Mouse (Mus musculus): ENCODE data around the gene Zfhx3. TPM values are rescaled to one million over a fixed set of nuclear protein-coding genes. Genes with fewer than 3 reads are reported as not detected.
A peak's percentile ranks its signal among the peaks of the same experiment; 100 is the strongest.

Gene Zfhx3
- polyA plus RNA-seq, 1 experiment from 2014 or later, result 22.0 TPM

DNA sequence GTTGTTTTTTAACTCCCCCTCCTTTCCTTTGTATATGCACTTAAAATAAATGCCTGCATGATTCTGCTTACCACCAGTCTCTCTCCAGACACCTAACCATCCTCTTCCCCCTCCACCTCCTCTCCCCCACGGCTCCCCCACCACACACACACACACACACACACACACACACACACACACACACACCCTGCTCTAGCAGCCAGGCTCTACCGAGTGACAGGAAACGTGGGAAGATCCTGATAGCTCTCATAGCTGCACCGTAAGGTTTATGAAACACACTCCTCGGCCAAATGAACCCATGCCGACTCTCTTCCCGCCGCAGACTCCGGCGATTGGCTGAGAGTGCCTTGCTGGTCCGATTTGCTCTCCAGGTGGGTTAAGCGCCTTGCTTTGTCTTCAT is 339.5 kb downstream of the Zfhx3 start:
- Histone ChIP-seq H3K9me3 (no peaks in the 10 kb centered on the region), H3K36me3 (no peaks in the 10 kb centered on the region), H3K4me1 (replicated peaks) (no peaks in the 10 kb centered on the region), H3K27me3 (ENCODE audit: insufficient read depth, poor library complexity, severe bottlenecking) (no peaks in the 10 kb centered on the region), H3K4me3 (no peak overlapping the region), H3K27ac (no peak overlapping the region)
- DNase-seq (ENCODE audit: low spot score), result no peak
- 78% methylated on average over 12 of the region's 12 CpGs for WGBS

DNA sequence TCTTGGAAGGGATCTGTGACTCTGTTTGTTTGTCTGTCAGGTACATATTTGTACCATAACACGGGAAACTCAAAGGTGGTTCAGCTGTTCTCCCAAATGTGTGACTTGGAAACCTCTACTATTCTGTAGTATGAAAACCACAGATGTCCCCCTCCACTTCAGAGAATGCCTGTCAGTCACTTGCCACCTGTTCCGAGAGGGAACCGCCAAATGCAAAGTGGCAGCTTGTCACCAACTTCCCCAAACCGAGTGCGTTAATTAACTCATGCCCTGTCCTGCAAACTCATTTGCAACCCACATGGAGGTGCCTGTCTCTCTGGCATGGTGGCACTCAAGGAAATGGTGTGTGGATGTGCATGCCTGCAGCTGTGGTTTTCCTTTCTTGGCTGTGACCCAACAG is 343.7 kb downstream of the Zfhx3 start:
- no peak overlapping the region for H3K27ac ChIP-seq
- 58% methylated on average over 5 of the region's 5 CpGs for WGBS
- H3K4me3 ChIP-seq, result no peak overlapping the region
- H3K36me3 ChIP-seq, result no peaks in the 10 kb centered on the region
- H3K4me1 ChIP-seq (replicated peaks), result peaks cover 14% of the 10 kb centered on the region
- H3K9me3 ChIP-seq, result no peaks in the 10 kb centered on the region
- H3K27me3 ChIP-seq (ENCODE audit: insufficient read depth, poor library complexity, severe bottlenecking), result peaks cover 4% of the 10 kb centered on the region; the same call in 1 of the 2 replicates
- no peak for DNase-seq (ENCODE audit: low spot score)

DNA sequence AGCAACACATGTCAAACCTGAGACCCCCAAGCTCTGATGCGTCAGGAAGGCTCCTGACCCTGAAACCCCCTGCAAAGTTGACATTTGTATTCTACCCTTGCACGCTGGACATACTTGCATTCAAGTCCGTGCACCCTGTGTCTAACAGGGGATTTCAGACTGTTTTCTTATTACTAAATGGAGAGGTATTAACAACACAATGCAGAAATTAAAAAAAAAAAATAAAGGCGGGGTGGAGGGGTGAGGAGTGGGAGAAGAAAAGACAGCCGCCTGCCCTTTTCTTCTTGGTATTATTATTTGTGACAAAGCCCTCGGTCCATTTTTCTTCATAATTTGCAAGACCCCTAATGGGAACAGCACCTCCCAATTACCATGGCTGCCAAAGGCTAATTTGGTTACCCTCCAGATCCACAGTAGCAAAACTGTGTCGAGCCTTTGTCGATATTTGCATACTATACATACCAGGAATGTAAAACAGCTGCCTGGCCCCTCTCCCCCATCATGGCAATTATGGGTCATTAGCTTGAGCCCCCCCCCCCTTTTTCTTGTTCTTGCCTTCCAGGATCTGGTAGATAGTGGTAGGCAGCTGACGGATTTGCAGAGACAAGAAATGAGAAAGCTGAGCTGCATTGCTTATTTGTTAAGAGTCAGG is 358.6 kb downstream of the Zfhx3 start:
- Histone ChIP-seq H3K27ac (no peak overlapping the region), H3K36me3 (no peaks in the 10 kb centered on the region), H3K9me3 (no peaks in the 10 kb centered on the region), H3K4me1 (replicated peaks) (peaks cover 31% of the 10 kb centered on the region), H3K27me3 (ENCODE audit: insufficient read depth, poor library complexity, severe bottlenecking) (peaks cover 42% of the 10 kb centered on the region), H3K4me3 (no peak overlapping the region)
- DNase-seq (ENCODE audit: low spot score), result peak; percentile 15
- WGBS, result 56% methylated on average over 9 of the region's 9 CpGs

DNA sequence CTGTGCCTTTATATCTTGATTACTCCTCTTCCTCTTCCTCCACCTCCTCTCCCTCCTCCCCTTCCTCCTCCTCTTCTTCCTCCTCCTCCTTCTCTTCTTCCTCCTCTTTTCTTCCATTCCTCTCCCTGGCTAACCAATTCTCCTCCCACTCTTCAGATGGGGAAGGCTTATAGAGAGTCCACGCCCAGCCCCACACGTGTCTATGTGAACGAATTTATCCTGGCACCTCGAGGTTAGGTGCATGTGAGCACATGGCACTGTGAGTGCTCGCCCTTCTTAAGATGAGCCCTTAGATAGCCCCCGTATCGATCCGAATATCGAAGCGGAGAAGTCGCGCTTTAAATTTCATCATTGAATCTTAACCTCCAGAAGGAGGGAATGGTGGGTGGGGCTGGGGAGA is 359.2 kb downstream of the Zfhx3 start:
- no peak for DNase-seq (ENCODE audit: low spot score)
- H3K9me3 ChIP-seq, result no peaks in the 10 kb centered on the region
- 88% methylated on average over 12 of the region's 12 CpGs for WGBS
- H3K4me3 ChIP-seq, result no peak overlapping the region
- H3K4me1 ChIP-seq (replicated peaks), result peaks cover 31% of the 10 kb centered on the region
- no peaks in the 10 kb centered on the region for H3K36me3 ChIP-seq
- H3K27me3 ChIP-seq (ENCODE audit: insufficient read depth, poor library complexity, severe bottlenecking), result peaks cover 42% of the 10 kb centered on the region
- H3K27ac ChIP-seq, result peak overlapping the region; percentile 13; the same call in 1 of the 2 replicates

DNA sequence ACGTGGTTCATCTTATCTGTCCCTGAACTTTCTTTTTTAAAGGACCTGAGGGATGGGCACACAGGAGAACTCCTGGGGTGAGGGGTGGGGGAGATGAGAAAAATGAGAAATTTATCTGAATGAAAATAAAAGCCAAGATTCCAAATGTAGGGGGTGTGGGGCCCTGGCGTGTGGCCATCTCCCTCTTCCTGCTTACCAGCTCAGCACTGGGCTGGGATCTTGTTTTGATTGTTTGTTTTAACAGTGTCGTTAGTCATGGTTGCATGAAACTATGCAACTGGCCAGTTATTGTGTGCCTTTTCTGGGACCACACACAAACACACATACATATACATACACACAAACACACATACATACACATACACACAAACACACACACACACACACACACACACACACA is 362.9 kb downstream of the Zfhx3 start:
- Histone ChIP-seq H3K4me1 (replicated peaks) (peaks cover 23% of the 10 kb centered on the region), H3K27ac (no peak overlapping the region), H3K4me3 (no peak overlapping the region), H3K27me3 (ENCODE audit: insufficient read depth, poor library complexity, severe bottlenecking) (peaks cover 28% of the 10 kb centered on the region), H3K9me3 (no peaks in the 10 kb centered on the region), H3K36me3 (no peaks in the 10 kb centered on the region)
- no peak for DNase-seq (ENCODE audit: low spot score)
- WGBS, result 74% methylated on average over 3 of the region's 3 CpGs

DNA sequence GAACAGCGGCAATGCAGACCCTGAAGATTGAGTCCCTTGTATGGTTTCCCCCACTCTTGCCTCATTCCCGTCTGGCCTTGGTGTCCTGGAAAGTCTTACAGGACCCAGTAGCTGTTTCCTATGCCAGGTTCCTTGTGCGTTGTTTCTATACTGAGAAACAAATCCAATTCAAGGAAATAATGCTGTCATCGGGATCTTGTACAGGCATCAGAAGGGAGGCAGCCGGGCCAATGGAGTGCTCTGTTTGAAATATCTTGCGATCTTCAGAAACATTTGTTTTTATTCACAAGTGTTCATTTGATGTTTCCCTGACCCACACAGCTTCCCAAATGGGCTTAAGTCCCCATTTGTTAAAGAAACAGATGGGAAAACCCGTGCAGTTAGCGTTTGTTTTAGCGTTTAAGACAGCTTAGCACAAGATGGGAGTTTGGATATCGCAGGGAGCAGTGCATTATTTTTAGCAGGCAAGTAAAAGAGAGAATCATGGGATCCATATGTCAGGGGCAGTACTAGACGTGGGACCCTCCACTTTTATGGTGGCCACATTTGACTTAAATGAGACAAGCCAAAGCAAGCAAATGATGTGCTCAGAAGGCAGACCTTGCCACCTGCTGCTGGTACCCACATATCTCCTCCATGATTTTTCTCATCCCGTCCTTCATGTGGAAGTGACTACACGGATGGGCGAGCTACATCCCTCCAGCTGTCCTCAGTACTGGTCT is 367.2 kb downstream of the Zfhx3 start:
- H3K27ac ChIP-seq, result no peak overlapping the region
- H3K4me1 ChIP-seq (replicated peaks), result peaks cover 6% of the 10 kb centered on the region
- H3K27me3 ChIP-seq (ENCODE audit: insufficient read depth, poor library complexity, severe bottlenecking), result 0 out of 2 replicates have a peak, but pooled peaks cover 3% of the 10 kb centered on the region
- no peak overlapping the region for H3K4me3 ChIP-seq
- no peaks in the 10 kb centered on the region for H3K9me3 ChIP-seq
- H3K36me3 ChIP-seq, result no peaks in the 10 kb centered on the region
- DNase-seq (ENCODE audit: low spot score), result no peak
- 89% methylated on average over 14 of the region's 14 CpGs for WGBS

DNA sequence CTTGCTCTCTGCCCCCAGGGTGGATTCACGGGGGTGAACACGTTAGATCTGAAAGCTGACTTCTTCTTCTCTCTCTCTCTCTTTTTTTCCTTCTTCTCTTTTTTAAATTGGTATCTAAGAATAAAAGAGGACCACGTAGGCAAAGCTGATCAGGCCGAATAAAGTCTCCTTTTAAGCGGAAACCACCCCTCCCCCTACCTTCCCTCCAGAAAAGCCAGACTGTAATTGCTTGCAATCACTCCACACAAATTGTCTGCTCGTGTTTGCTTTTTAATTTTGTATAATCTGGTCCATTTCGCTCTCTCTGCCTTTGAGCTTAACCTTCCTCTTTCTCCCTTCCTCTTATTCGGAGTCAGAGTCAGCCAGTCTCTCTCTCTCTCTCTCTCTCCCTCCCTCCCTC is 372.6 kb downstream of the Zfhx3 start:
- peaks cover 12% of the 10 kb centered on the region for H3K4me1 ChIP-seq (replicated peaks)
- no peak overlapping the region for H3K27ac ChIP-seq
- H3K27me3 ChIP-seq (ENCODE audit: insufficient read depth, poor library complexity, severe bottlenecking), result no peaks in the 10 kb centered on the region
- no peak for DNase-seq (ENCODE audit: low spot score)
- 42% methylated on average over 8 of the region's 8 CpGs for WGBS
- H3K36me3 ChIP-seq, result no peaks in the 10 kb centered on the region
- no peak overlapping the region for H3K4me3 ChIP-seq
- H3K9me3 ChIP-seq, result 0 out of 2 replicates have a peak, but pooled peaks cover 1% of the 10 kb centered on the region

DNA sequence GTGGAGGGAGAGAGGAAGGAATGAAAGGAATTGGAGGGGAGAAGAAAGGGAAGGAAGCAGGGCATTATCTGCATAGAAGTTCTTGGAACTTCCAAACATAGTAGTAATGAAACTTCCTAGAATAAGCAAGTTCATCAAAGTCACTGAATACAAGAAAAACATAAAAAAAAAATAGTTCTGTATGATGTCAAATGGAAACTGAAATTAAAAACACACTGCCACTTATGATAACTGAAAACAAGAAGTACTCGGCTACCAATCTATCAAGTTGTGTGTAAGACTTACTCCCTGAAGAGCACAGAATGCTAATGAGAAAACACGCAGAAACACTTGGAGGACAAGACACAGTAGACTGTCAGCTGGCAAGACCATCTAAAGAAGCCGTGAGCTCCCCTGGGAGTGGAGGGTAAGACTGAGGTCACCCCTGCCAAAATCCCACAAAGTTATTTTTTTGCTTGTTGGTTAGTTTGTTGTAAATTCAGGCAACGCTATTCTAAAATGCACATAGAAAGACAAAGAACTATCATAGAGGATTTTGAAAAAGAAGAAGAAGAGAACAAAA is 375.2 kb downstream of the Zfhx3 start:
- Histone ChIP-seq H3K4me3 (no peak overlapping the region), H3K36me3 (no peaks in the 10 kb centered on the region), H3K4me1 (replicated peaks) (peaks cover 12% of the 10 kb centered on the region), H3K27me3 (ENCODE audit: insufficient read depth, poor library complexity, severe bottlenecking) (no peaks in the 10 kb centered on the region), H3K27ac (no peak overlapping the region), H3K9me3 (0 out of 2 replicates have a peak, but pooled peaks cover 5% of the 10 kb centered on the region)
- 75% methylated on average over 4 of the region's 4 CpGs for WGBS
- no peak for DNase-seq (ENCODE audit: low spot score)

DNA sequence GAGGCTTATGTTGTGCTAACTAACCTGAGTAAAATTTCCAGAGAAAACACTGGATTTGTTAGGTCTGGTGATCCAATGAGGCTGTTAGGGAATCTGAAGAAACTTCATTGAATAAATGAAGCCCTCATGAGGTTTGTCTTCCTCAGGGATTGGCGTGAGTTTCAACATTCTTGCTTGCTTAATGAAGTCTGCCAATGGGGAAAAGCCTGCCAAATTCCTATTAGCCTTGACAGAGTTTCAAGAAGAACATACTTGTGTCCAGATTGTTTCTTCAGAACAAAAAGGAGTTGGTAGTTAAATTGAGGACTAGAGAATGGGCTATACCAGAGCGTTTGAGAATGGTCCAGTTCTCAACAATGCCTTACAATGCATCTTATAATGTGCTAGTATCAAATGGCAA is 385.3 kb downstream of the Zfhx3 start:
- Histone ChIP-seq H3K4me1 (replicated peaks) (no peaks in the 10 kb centered on the region), H3K4me3 (no peak overlapping the region), H3K36me3 (no peaks in the 10 kb centered on the region), H3K27me3 (ENCODE audit: insufficient read depth, poor library complexity, severe bottlenecking) (no peaks in the 10 kb centered on the region), H3K27ac (no peak overlapping the region), H3K9me3 (no peaks in the 10 kb centered on the region)
- no peak for DNase-seq (ENCODE audit: low spot score)
- WGBS, result 84% methylated on average over 2 of the region's 2 CpGs

DNA sequence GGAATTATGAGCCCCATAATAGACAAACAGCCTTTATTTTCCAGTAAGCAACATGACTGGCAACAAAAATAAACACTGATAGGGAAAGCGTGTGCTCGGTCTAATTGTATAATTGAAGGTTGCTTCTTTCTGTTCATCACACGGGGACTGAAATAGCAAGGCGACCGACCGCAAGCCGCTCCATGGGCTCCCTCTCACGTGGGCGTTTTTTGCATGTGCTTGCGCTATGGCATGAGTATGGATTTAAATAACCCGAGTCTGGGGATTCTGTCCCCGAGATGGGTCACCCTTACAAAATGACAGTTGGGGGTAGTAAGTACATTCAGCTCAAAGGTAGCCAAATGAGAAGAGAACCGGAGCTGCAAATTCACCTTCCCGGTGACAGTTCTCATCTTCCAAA is 405.9 kb downstream of the Zfhx3 start:
- no peaks in the 10 kb centered on the region for H3K9me3 ChIP-seq
- no peaks in the 10 kb centered on the region for H3K27me3 ChIP-seq (ENCODE audit: insufficient read depth, poor library complexity, severe bottlenecking)
- WGBS, result 91% methylated on average over 14 of the region's 14 CpGs
- no peak overlapping the region for H3K4me3 ChIP-seq
- H3K27ac ChIP-seq, result no peak overlapping the region
- DNase-seq (ENCODE audit: low spot score), result no peak
- peaks cover 7% of the 10 kb centered on the region for H3K4me1 ChIP-seq (replicated peaks)
- no peaks in the 10 kb centered on the region for H3K36me3 ChIP-seq

DNA sequence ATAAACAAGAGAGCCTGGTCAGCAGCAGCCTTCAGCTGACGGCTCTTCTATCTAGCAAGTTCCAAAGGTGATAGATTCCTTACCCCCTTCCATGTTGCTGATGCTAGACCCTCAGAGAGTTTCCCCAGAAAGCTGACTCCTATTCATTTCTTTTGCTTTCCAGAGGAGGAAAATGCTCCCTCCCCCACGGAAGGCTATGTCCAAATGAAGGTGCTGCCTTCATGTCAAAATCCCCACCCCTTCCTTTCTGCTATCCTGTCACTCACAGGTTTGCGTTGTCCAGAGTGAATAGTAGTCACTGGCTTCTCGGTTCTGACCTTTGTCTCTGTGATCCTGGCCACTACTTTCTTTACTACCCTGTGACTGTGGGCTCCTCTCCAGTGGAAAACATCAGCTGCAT is 406.3 kb downstream of the Zfhx3 start:
- H3K27ac ChIP-seq, result no peak overlapping the region
- H3K4me1 ChIP-seq (replicated peaks), result peaks cover 7% of the 10 kb centered on the region
- 48% methylated on average over 4 of the region's 4 CpGs for WGBS
- H3K4me3 ChIP-seq, result no peak overlapping the region
- H3K36me3 ChIP-seq, result no peaks in the 10 kb centered on the region
- no peak for DNase-seq (ENCODE audit: low spot score)
- no peaks in the 10 kb centered on the region for H3K9me3 ChIP-seq
- H3K27me3 ChIP-seq (ENCODE audit: insufficient read depth, poor library complexity, severe bottlenecking), result no peaks in the 10 kb centered on the region

DNA sequence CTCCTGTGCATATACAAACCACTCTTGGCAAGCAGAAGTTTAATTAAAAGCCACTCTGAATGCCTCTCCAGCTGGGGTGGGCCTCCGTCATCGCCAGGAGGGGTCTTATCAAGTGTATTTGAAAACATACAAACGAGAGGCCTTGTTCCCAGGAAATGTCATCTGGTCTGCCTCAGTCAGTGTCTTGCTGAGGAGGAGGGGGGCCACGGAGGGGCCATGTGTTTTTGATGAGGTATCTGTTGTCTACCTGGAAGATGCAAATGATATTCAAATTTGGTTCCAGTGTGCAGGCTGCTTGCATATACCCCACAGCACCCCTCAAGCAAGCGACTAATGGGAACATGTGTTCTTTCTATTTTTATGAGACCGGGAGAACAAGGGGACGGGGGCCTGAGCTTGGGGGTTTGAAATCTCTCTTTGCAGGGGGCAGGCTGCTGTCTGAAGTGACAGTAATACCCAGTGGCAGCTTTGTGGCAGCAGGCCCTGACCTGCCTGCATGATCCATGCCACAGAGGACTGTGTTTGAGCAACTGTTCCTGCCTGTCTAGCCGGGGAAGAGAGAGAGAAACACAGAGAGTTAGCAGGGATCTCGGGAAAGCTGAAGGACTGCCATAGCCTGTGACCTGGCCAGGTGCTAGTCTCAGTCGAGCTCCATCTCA is 412.8 kb downstream of the Zfhx3 start:
- H3K4me3 ChIP-seq, result no peak overlapping the region
- H3K4me1 ChIP-seq (replicated peaks), result peaks cover 12% of the 10 kb centered on the region
- no peaks in the 10 kb centered on the region for H3K36me3 ChIP-seq
- no peaks in the 10 kb centered on the region for H3K27me3 ChIP-seq (ENCODE audit: insufficient read depth, poor library complexity, severe bottlenecking)
- H3K9me3 ChIP-seq, result no peaks in the 10 kb centered on the region
- DNase-seq (ENCODE audit: low spot score), result no peak
- H3K27ac ChIP-seq, result peak overlapping the region; percentile 26; the same call in 1 of the 2 replicates
- 59% methylated on average over 10 of the region's 10 CpGs for WGBS

DNA sequence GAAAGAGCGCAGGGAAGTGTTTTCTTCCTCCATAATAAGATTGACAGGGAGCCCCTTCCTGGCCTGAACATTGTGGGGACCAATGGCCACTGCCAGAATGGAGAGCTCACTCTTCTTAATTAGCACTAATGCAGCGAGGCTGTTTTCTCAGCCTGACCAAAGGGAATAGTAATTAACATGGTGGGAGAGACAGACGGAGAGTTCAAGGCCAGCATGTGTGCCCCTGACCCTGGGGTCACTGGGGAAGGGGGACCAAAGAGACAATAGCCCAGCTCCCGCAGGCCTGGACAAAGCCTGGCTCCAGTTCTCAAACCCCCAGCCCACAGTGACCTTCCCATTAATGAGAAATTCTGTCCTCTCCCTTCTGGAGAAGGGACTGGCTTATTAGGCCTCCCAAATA is 419.0 kb downstream of the Zfhx3 start:
- 28% methylated on average over 4 of the region's 4 CpGs for WGBS
- Histone ChIP-seq H3K36me3 (no peaks in the 10 kb centered on the region), H3K4me1 (replicated peaks) (peaks cover 34% of the 10 kb centered on the region), H3K9me3 (no peaks in the 10 kb centered on the region), H3K27me3 (ENCODE audit: insufficient read depth, poor library complexity, severe bottlenecking) (no peaks in the 10 kb centered on the region; the same call in 1 of the 2 replicates), H3K27ac (peak overlapping the region; percentile 54), H3K4me3 (no peak overlapping the region)
- peak; percentile 60 for DNase-seq (ENCODE audit: low spot score)

Measured in hindbrain, embryonic 10.5 days (tissue).